In genomic region chr11:71371871-71372270, GRCm38 (mm10) we compare ENCODE assay signal across 23 mouse cellular contexts.
DNase-seq lines count a peak whose midpoint lies in the region; ATAC-seq and TF ChIP-seq lines count a peak whose summit lies in the region.
"Had no signal": no experiment of that assay in that cellular context is flagged by ENCODE, and none has a peak within 500 bp of the region (broad histone marks: within the 10 kb centered on the region; RNA-seq: fewer than 3 reads in every experiment).

No protein-coding gene starts in this region.

- no peak overlapping the region for H3K9ac ChIP-seq in heart, adult 2 months (ENCODE audit: low read depth, low read length)
- H3K9ac ChIP-seq in lung, postnatal 0 days (replicated peaks; ENCODE audit: low read depth): no peak overlapping the region
- H3K9ac ChIP-seq: embryonic facial prominence, embryonic 12.5 days; heart, embryonic 13.5 days; hindbrain, embryonic 15.5 days; midbrain, embryonic 13.5 days had no signal

- H3K4me2 ChIP-seq in lung, postnatal 0 days (replicated peaks; ENCODE audit: low read depth, low read length): no peak overlapping the region
- H3K4me2 ChIP-seq: embryonic facial prominence, embryonic 12.5 days; heart, embryonic 13.5 days; hindbrain, embryonic 15.5 days; midbrain, embryonic 13.5 days had no signal

- no peak for TF ChIP-seq EP300 in heart, adult 2 months (IDR thresholded peaks at IDR 0.05; ENCODE audit: insufficient read depth, low read depth, low read length)
- no peak for TF ChIP-seq EP300 in lung, postnatal 0 days (IDR thresholded peaks at IDR 0.05)

- no peak for DNase-seq in heart, adult 2 months
- no peak for DNase-seq in heart, postnatal 4 days
- no peak for DNase-seq in lung, postnatal 0 days (ENCODE audit: low spot score)
- DNase-seq in lung, adult 2 months: no peak
- peak; percentile 6 for DNase-seq in NIH3T3 (ENCODE audit: low read depth)
- peak; percentile 25 to 66 for DNase-seq in adrenal gland, postnatal 36 days
- DNase-seq in layer of hippocampus, adult 9-11 months: no peak
- DNase-seq: cerebellum, adult 8-10 months; gastrocnemius, postnatal 25 days; left cerebral cortex, postnatal 4 days; liver; right cerebral cortex, postnatal 14 days; spleen, adult 18-20 months; thymus, postnatal 25 days had no signal

- TF ChIP-seq POLR2A in heart, adult 2 months (IDR thresholded peaks at IDR 0.05; ENCODE audit: insufficient read depth, low read depth, low read length): no peak
- TF ChIP-seq POLR2A in lung, adult 2 months (IDR thresholded peaks at IDR 0.05; ENCODE audit: borderline replicate concordance, extremely low read depth, low read depth, low read length): no peak

- TF ChIP-seq CTCF in heart, adult 2 months (IDR thresholded peaks at IDR 0.05): peak; percentile 13
- TF ChIP-seq CTCF in lung, postnatal 0 days (IDR thresholded peaks at IDR 0.05): peak; percentile 31
- TF ChIP-seq CTCF in lung, adult 2 months (IDR thresholded peaks at IDR 0.05; ENCODE audit: insufficient read depth, low read length): no peak

- 26% methylated on average over 5 of the region's 5 CpGs for WGBS in heart, adult 2 months
- WGBS in lung, postnatal 0 days: 35% methylated on average over 5 of the region's 5 CpGs
- WGBS in lung, adult 2 months: 24% methylated on average over 5 of the region's 5 CpGs

- H3K27me3 ChIP-seq in heart, adult 2 months (ENCODE audit: control insufficient read depth, insufficient read depth, low read length): no peaks in the 10 kb centered on the region
- H3K27me3 ChIP-seq in lung, postnatal 0 days (replicated peaks; ENCODE audit: insufficient read depth, low read length): no peaks in the 10 kb centered on the region
- H3K27me3 ChIP-seq: embryonic facial prominence, embryonic 12.5 days; heart, embryonic 13.5 days; hindbrain, embryonic 15.5 days; midbrain, embryonic 13.5 days had no signal

- H3K36me3 ChIP-seq in heart, adult 2 months (ENCODE audit: control insufficient read depth, insufficient read depth, low read length): no peaks in the 10 kb centered on the region
- no peaks in the 10 kb centered on the region for H3K36me3 ChIP-seq in lung, postnatal 0 days (ENCODE audit: insufficient read depth, low read length)
- H3K36me3 ChIP-seq: embryonic facial prominence, embryonic 12.5 days; heart, embryonic 13.5 days; hindbrain, embryonic 15.5 days; midbrain, embryonic 13.5 days had no signal

- H3K27ac ChIP-seq in heart, adult 2 months: no peak overlapping the region
- H3K27ac ChIP-seq in lung, postnatal 0 days (ENCODE audit: low read length): no peak overlapping the region
- H3K27ac ChIP-seq: embryonic facial prominence, embryonic 12.5 days; heart, embryonic 13.5 days; hindbrain, embryonic 15.5 days; macrophage; midbrain, embryonic 13.5 days had no signal

- no peaks in the 10 kb centered on the region for H3K9me3 ChIP-seq in lung, postnatal 0 days (ENCODE audit: low read length)
- H3K9me3 ChIP-seq: embryonic facial prominence, embryonic 12.5 days; heart, embryonic 13.5 days; hindbrain, embryonic 15.5 days; midbrain, embryonic 13.5 days had no signal

- no peak overlapping the region for H3K4me3 ChIP-seq in heart, adult 2 months
- H3K4me3 ChIP-seq in lung, postnatal 0 days (ENCODE audit: low read depth, low read length): no peak overlapping the region
- no peak overlapping the region for H3K4me3 ChIP-seq in lung, adult 2 months (replicated peaks; ENCODE audit: extremely low read depth, low read depth, low read length)
- H3K4me3 ChIP-seq: embryonic facial prominence, embryonic 12.5 days; erythroblast, embryonic 14.5 days; heart, embryonic 13.5 days; hindbrain, embryonic 15.5 days; midbrain, embryonic 13.5 days; myocyte had no signal

- no peaks in the 10 kb centered on the region for H3K79me2 ChIP-seq in heart, adult 2 months (replicated peaks; ENCODE audit: control insufficient read depth, insufficient read depth, low read length)

- no peak for ATAC-seq in lung, postnatal 0 days
- ATAC-seq: forebrain, embryonic 14.5 days; intestine, embryonic 16.5 days; midbrain, embryonic 13.5 days had no signal

- intact Hi-C loops in heart, adult 2 months (cut with DNase I): no loop called here

- H3K4me1 ChIP-seq in heart, adult 2 months (ENCODE audit: control insufficient read depth, insufficient read depth, low read length): no peaks in the 10 kb centered on the region
- H3K4me1 ChIP-seq in lung, postnatal 0 days (ENCODE audit: insufficient read depth, low read depth, low read length): no peaks in the 10 kb centered on the region
- H3K4me1 ChIP-seq in lung, adult 2 months (ENCODE audit: control insufficient read depth, insufficient read depth, low read length): no peaks in the 10 kb centered on the region
- H3K4me1 ChIP-seq: embryonic facial prominence, embryonic 12.5 days; heart, embryonic 13.5 days; hindbrain, embryonic 15.5 days; midbrain, embryonic 13.5 days had no signal

Comparison
In these comparisons a context has a peak if more than half of its experiments do, and no peak if none do; other contexts are left out.
1. DNase-seq: peak in NIH3T3 (single experiment) and adrenal gland, postnatal 36 days (2 of 2); none in heart, adult 2 months (0 of 2), heart, postnatal 4 days (single experiment), lung, postnatal 0 days (single experiment), lung, adult 2 months (single experiment) and layer of hippocampus, adult 9-11 months (single experiment).